Mouse (Mus musculus): ENCODE results near the gene Tspan17.

The Tspan17 gene

GRCm38 (mm10) chr13:54788740-54789560 lies at the start of gene Tspan17:
Gene Tspan17, plus strand, starts transcription at chr13:54789377.
- in situ Hi-C loops (cut with MboI, MseI), result no loop called here

- in situ Hi-C loops (cut with MboI, MseI), result no loop called here
Measured at GRCm38 (mm10) chr13:54746110-54746509, 43.1 kb upstream of the Tspan17 start.

GRCm38 (mm10) chr13:54746896-54747295 lies 42.3 kb upstream of the Tspan17 start:
- in situ Hi-C loops (cut with MboI, MseI), result no loop called here

GRCm38 (mm10) chr13:54748190-54748589 lies 41.0 kb upstream of the Tspan17 start:
- in situ Hi-C loops (cut with MboI, MseI), result no loop called here

GRCm38 (mm10) chr13:54748721-54749060 lies 40.5 kb upstream of the Tspan17 start:
- in situ Hi-C loops (cut with MboI, MseI), result no loop called here

- in situ Hi-C loops (cut with MboI, MseI), result no loop called here
Measured at GRCm38 (mm10) chr13:54749061-54749863, 39.9 kb upstream of the Tspan17 start.

- in situ Hi-C loops (cut with MboI, MseI), result no loop called here
Measured at GRCm38 (mm10) chr13:54749864-54750411, 39.2 kb upstream of the Tspan17 start, which contains the start of gene Gprin1. Gene Gprin1, minus strand, starts transcription at chr13:54749874.

- in situ Hi-C loops (cut with MboI, MseI), result no loop called here
Measured at GRCm38 (mm10) chr13:54750699-54751098, 38.5 kb upstream of the Tspan17 start.

- in situ Hi-C loops (cut with MboI, MseI), result no loop called here
Measured at GRCm38 (mm10) chr13:54752656-54753055, 36.5 kb upstream of the Tspan17 start.

GRCm38 (mm10) chr13:54753733-54754132 lies 35.4 kb upstream of the Tspan17 start:
- in situ Hi-C loops (cut with MboI, MseI), result no loop called here

- in situ Hi-C loops (cut with MboI, MseI), result no loop called here
Measured at GRCm38 (mm10) chr13:54754169-54755080, 34.8 kb upstream of the Tspan17 start.

GRCm38 (mm10) chr13:54755201-54755830 lies 33.9 kb upstream of the Tspan17 start:
- in situ Hi-C loops (cut with MboI, MseI), result no loop called here

GRCm38 (mm10) chr13:54756156-54756712 lies 32.9 kb upstream of the Tspan17 start:
- in situ Hi-C loops (cut with MboI, MseI), result no loop called here

- in situ Hi-C loops (cut with MboI, MseI), result no loop called here
Measured at GRCm38 (mm10) chr13:54757093-54757830, 31.9 kb upstream of the Tspan17 start.

- in situ Hi-C loops (cut with MboI, MseI), result no loop called here
Measured at GRCm38 (mm10) chr13:54758045-54758755, 31.0 kb upstream of the Tspan17 start.

- in situ Hi-C loops (cut with MboI, MseI), result no loop called here
Measured at GRCm38 (mm10) chr13:54758756-54759470, 30.3 kb upstream of the Tspan17 start.

GRCm38 (mm10) chr13:54759496-54759895 lies 29.7 kb upstream of the Tspan17 start:
- in situ Hi-C loops (cut with MboI, MseI), result no loop called here

- in situ Hi-C loops (cut with MboI, MseI), result no loop called here
Measured at GRCm38 (mm10) chr13:54760164-54760795, 28.9 kb upstream of the Tspan17 start.

Data from regulatory T cell (primary cell).